Mouse (Mus musculus) liver, postnatal 0 days (tissue): ENCODE measurements around the gene Mlh3.

Experiments used
- CTCF ChIP-seq: sonication (generic); IDR thresholded peaks from 2 replicates; pipeline ENCODE4 v1.5.1; 2016; ENCODE audit warnings: antibody characterized with exemption, low read depth
- EP300 ChIP-seq: IDR thresholded peaks from 2 replicates; pipeline ENCODE4 v1.6.1; 2016; ENCODE audit warnings: antibody characterized with exemption, low read depth, mild to moderate bottlenecking

DNA sequence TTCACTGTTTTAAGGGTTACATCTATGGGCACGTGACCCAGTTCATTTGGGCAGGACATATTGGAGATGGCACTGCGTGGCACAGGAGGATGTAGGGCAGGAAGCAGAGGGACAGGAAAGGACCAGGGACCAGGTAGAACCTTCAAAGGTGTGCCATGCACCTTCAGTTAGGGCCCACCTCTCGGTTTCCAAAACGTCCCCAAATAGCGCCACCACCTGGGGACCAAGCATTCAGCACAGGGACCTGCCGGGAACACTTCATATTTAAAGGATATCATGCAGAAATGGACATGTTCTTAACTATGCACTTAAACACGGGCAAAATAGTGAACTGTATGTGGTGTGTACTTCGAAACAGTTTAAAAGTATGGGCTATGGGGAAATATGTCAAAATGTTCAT lies 66.3 kb downstream of the Mlh3 start:
- TF ChIP-seq CTCF (peak; percentile 37; the same call in 1 of the 2 replicates), EP300 (no peak)
